Mouse (Mus musculus): ENCODE measurements around the gene Gja8. TPM values are rescaled to one million over a fixed set of nuclear protein-coding genes. Genes with fewer than 3 reads are reported as not detected.

Gja8 gene
- polyA plus RNA-seq, 1 experiment from 2014 or later: not detected

- Histone ChIP-seq H3K36me3 (ENCODE audit: control insufficient read depth, insufficient read depth, low read length) (no peaks in the 10 kb centered on the region), H3K4me2 (ENCODE audit: low read depth, severe bottlenecking) (no peak overlapping the region), H3K27ac (replicated peaks; ENCODE audit: low read depth, low read length) (no peak overlapping the region), H3K4me1 (ENCODE audit: control insufficient read depth, insufficient read depth, low read length) (no peaks in the 10 kb centered on the region), H3K9ac (ENCODE audit: low read length) (no peak overlapping the region), H3K27me3 (ENCODE audit: control insufficient read depth, insufficient read depth, low read length) (peaks cover 3% of the 10 kb centered on the region; the same call in 1 of the 2 replicates), H3K9me3 (ENCODE audit: control insufficient read depth, low read length) (no peaks in the 10 kb centered on the region), H3K4me3 (ENCODE audit: low read depth, low read length) (no peak overlapping the region)
- ATAC-seq (ENCODE audit: insufficient number of reproducible peaks, low FRiP score, low TSS enrichment, low read depth) (peak; percentile 70; the same call in 1 of the 2 replicates), DNase-seq (ENCODE audit: low spot score) (peak; percentile 37)
- WGBS: 6% methylated on average over 5 of the region's 5 CpGs
These were observed 11.8 kb upstream of the Gja8 start for GRCm38 (mm10) chr3:96937606-96938005.

- no peak for ATAC-seq (ENCODE audit: insufficient number of reproducible peaks, low FRiP score, low TSS enrichment, low read depth)
- no peak overlapping the region for H3K4me3 ChIP-seq (ENCODE audit: low read depth, low read length)
These were observed 10.4 kb upstream of the Gja8 start for GRCm38 (mm10) chr3:96936241-96936640.

GRCm38 (mm10) chr3:96931261-96931681 lies 5.5 kb upstream of the Gja8 start:
- ATAC-seq (ENCODE audit: insufficient number of reproducible peaks, low FRiP score, low TSS enrichment, low read depth): peak; percentile 47; the same call in 1 of the 2 replicates
- Histone ChIP-seq H3K4me1 (ENCODE audit: control insufficient read depth, insufficient read depth, low read length) (peaks cover 5% of the 10 kb centered on the region; the same call in 1 of the 2 replicates), H3K36me3 (ENCODE audit: control insufficient read depth, insufficient read depth, low read length) (no peaks in the 10 kb centered on the region), H3K27ac (replicated peaks; ENCODE audit: low read depth, low read length) (no peak overlapping the region), H3K9ac (ENCODE audit: low read length) (no peak overlapping the region), H3K27me3 (ENCODE audit: control insufficient read depth, insufficient read depth, low read length) (peaks cover 8% of the 10 kb centered on the region; the same call in 1 of the 2 replicates), H3K9me3 (ENCODE audit: control insufficient read depth, low read length) (no peaks in the 10 kb centered on the region), H3K4me2 (ENCODE audit: low read depth, severe bottlenecking) (no peak overlapping the region), H3K4me3 (ENCODE audit: low read depth, low read length) (no peak overlapping the region)
- WGBS: 60% methylated on average over 5 of the region's 5 CpGs
- DNase-seq (ENCODE audit: low spot score): no peak

More at GRCm38 (mm10) chr3:96936241-96936640, 10.4 kb upstream of the Gja8 start:
- peak; percentile 55 for DNase-seq (ENCODE audit: low spot score)
- Histone ChIP-seq H3K9me3 (ENCODE audit: control insufficient read depth, low read length) (no peaks in the 10 kb centered on the region), H3K4me1 (ENCODE audit: control insufficient read depth, insufficient read depth, low read length) (peaks cover 3% of the 10 kb centered on the region; the same call in 1 of the 2 replicates), H3K4me2 (ENCODE audit: low read depth, severe bottlenecking) (no peak overlapping the region), H3K27ac (replicated peaks; ENCODE audit: low read depth, low read length) (no peak overlapping the region), H3K9ac (ENCODE audit: low read length) (no peak overlapping the region), H3K36me3 (ENCODE audit: control insufficient read depth, insufficient read depth, low read length) (no peaks in the 10 kb centered on the region), H3K27me3 (ENCODE audit: control insufficient read depth, insufficient read depth, low read length) (peaks cover 4% of the 10 kb centered on the region; the same call in 1 of the 2 replicates)
- 12% methylated on average over 6 of the region's 6 CpGs for WGBS

GRCm38 (mm10) chr3:96924631-96925030 lies 1.2 kb downstream of the Gja8 start:
- Histone ChIP-seq H3K27ac (replicated peaks; ENCODE audit: low read depth, low read length) (no peak overlapping the region), H3K4me2 (ENCODE audit: low read depth, severe bottlenecking) (no peak overlapping the region), H3K9ac (ENCODE audit: low read length) (no peak overlapping the region), H3K4me3 (ENCODE audit: low read depth, low read length) (no peak overlapping the region), H3K27me3 (ENCODE audit: control insufficient read depth, insufficient read depth, low read length) (peaks cover 21% of the 10 kb centered on the region), H3K36me3 (ENCODE audit: control insufficient read depth, insufficient read depth, low read length) (no peaks in the 10 kb centered on the region), H3K9me3 (ENCODE audit: control insufficient read depth, low read length) (no peaks in the 10 kb centered on the region), H3K4me1 (ENCODE audit: control insufficient read depth, insufficient read depth, low read length) (0 out of 2 replicates have a peak, but pooled peaks cover 3% of the 10 kb centered on the region)
- ATAC-seq (ENCODE audit: insufficient number of reproducible peaks, low FRiP score, low TSS enrichment, low read depth): no peak
- DNase-seq (ENCODE audit: low spot score): no peak
- WGBS: 86% methylated on average over 4 of the region's 4 CpGs

GRCm38 (mm10) chr3:96920991-96921390 lies 4.8 kb downstream of the Gja8 start:
- ATAC-seq (ENCODE audit: insufficient number of reproducible peaks, low FRiP score, low TSS enrichment, low read depth) (peak; percentile 81; the same call in 1 of the 2 replicates), DNase-seq (ENCODE audit: low spot score) (peak; percentile 37)
- Histone ChIP-seq H3K4me1 (ENCODE audit: control insufficient read depth, insufficient read depth, low read length) (0 out of 2 replicates have a peak, but pooled peaks cover 3% of the 10 kb centered on the region), H3K27ac (replicated peaks; ENCODE audit: low read depth, low read length) (no peak overlapping the region), H3K4me3 (ENCODE audit: low read depth, low read length) (no peak overlapping the region), H3K36me3 (ENCODE audit: control insufficient read depth, insufficient read depth, low read length) (no peaks in the 10 kb centered on the region), H3K27me3 (ENCODE audit: control insufficient read depth, insufficient read depth, low read length) (peaks cover 31% of the 10 kb centered on the region), H3K9ac (ENCODE audit: low read length) (no peak overlapping the region), H3K9me3 (ENCODE audit: control insufficient read depth, low read length) (no peaks in the 10 kb centered on the region), H3K4me2 (ENCODE audit: low read depth, severe bottlenecking) (no peak overlapping the region)
- WGBS: 20% methylated on average over 7 of the region's 7 CpGs

GRCm38 (mm10) chr3:96905592-96905991 lies 20.2 kb downstream of the Gja8 start:
- Histone ChIP-seq H3K27ac (replicated peaks; ENCODE audit: low read depth, low read length) (no peak overlapping the region), H3K36me3 (ENCODE audit: control insufficient read depth, insufficient read depth, low read length) (no peaks in the 10 kb centered on the region), H3K4me3 (ENCODE audit: low read depth, low read length) (peak overlapping the region; percentile 92), H3K9me3 (ENCODE audit: control insufficient read depth, low read length) (no peaks in the 10 kb centered on the region), H3K9ac (ENCODE audit: low read length) (no peak overlapping the region), H3K27me3 (ENCODE audit: control insufficient read depth, insufficient read depth, low read length) (0 out of 2 replicates have a peak, but pooled peaks cover 2% of the 10 kb centered on the region), H3K4me2 (ENCODE audit: low read depth, severe bottlenecking) (peak overlapping the region; percentile 72), H3K4me1 (ENCODE audit: control insufficient read depth, insufficient read depth, low read length) (peaks cover 4% of the 10 kb centered on the region; the same call in 1 of the 2 replicates)
- DNase-seq (ENCODE audit: low spot score): no peak
- WGBS: 55% methylated on average over 9 of the region's 9 CpGs
- no peak for ATAC-seq (ENCODE audit: insufficient number of reproducible peaks, low FRiP score, low TSS enrichment, low read depth)

- Histone ChIP-seq H3K36me3 (ENCODE audit: control insufficient read depth, insufficient read depth, low read length) (no peaks in the 10 kb centered on the region), H3K9ac (ENCODE audit: low read length) (peak within 1 kb of the TSS; percentile 76), H3K27me3 (ENCODE audit: control insufficient read depth, insufficient read depth, low read length) (no peaks in the 10 kb centered on the region), H3K9me3 (ENCODE audit: control insufficient read depth, low read length) (no peaks in the 10 kb centered on the region), H3K27ac (replicated peaks; ENCODE audit: low read depth, low read length) (no peak within 1 kb of the TSS), H3K4me1 (ENCODE audit: control insufficient read depth, insufficient read depth, low read length) (peaks cover 4% of the 10 kb centered on the region; the same call in 1 of the 2 replicates), H3K4me3 (ENCODE audit: low read depth, low read length) (peak within 1 kb of the TSS; percentile 92), H3K4me2 (ENCODE audit: low read depth, severe bottlenecking) (peak within 1 kb of the TSS; percentile 72)
- peak; percentile 97 for DNase-seq (ENCODE audit: low spot score)
- WGBS: under 1% methylated on average over 40 of the region's 40 CpGs
- ATAC-seq (ENCODE audit: insufficient number of reproducible peaks, low FRiP score, low TSS enrichment, low read depth): peak; percentile 95
These were observed 20.8 kb downstream of the Gja8 start, which contains the start of gene Gpr89 for GRCm38 (mm10) chr3:96904851-96905541. Gpr89 (minus strand) TSS chr3:96905346.

- H3K4me2 ChIP-seq (ENCODE audit: low read depth, severe bottlenecking): peak within 1 kb of the TSS; percentile 72
- ATAC-seq (ENCODE audit: insufficient number of reproducible peaks, low FRiP score, low TSS enrichment, low read depth) (no peak), DNase-seq (ENCODE audit: low spot score) (no peak)
- H3K36me3 ChIP-seq (ENCODE audit: control insufficient read depth, insufficient read depth, low read length): no peaks in the 10 kb centered on the region
- peak within 1 kb of the TSS; percentile 76 for H3K9ac ChIP-seq (ENCODE audit: low read length)
- H3K27ac ChIP-seq (replicated peaks; ENCODE audit: low read depth, low read length): no peak within 1 kb of the TSS
- H3K4me3 ChIP-seq (ENCODE audit: low read depth, low read length): peak within 1 kb of the TSS; percentile 92
- H3K9me3 ChIP-seq (ENCODE audit: control insufficient read depth, low read length): no peaks in the 10 kb centered on the region
- 16% methylated on average over 14 of the region's 14 CpGs for WGBS
- peaks cover 4% of the 10 kb centered on the region; the same call in 1 of the 2 replicates for H3K4me1 ChIP-seq (ENCODE audit: control insufficient read depth, insufficient read depth, low read length)
- no peaks in the 10 kb centered on the region for H3K27me3 ChIP-seq (ENCODE audit: control insufficient read depth, insufficient read depth, low read length)
These were observed 21.4 kb downstream of the Gja8 start, which contains the start of gene Gja5 for GRCm38 (mm10) chr3:96904393-96904792. Gja5 (plus strand) TSS chr3:96904693.

All from limb, embryonic 11.5 days (tissue).